Mouse (Mus musculus): ENCODE measurements around the gene Mindy2.

The Mindy2 gene

GRCm38 (mm10) chr9:70657013-70657967 lies at the start of gene Mindy2:
Gene Mindy2 (minus strand): TSS chr9:70657174.
- DNase-seq, result peak; percentile 98

- DNase-seq, result no peak
Observed at GRCm38 (mm10) chr9:70706444-70706843, 49.5 kb upstream of the Mindy2 start.

- no peak for DNase-seq
Observed at GRCm38 (mm10) chr9:70703597-70704203, 46.7 kb upstream of the Mindy2 start.

DNA sequence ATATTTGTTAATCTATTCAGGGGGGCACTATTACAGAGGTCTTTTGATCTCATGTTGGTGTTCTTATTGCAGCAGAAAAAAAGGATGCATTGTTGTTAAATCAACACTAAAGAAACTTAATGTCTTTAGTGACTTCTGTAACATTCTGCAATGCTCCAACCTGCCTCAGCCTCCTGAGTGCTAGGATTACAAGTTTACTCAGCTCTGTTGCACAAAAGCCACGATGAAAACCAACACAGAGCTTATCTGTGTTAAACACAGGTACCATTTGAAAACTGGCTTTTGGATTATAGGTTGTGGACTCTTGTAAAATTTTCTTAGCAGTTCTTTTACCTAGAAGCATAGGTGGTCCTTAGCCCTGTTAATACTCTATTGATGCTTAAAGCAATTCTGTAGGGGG lies 41.1 kb upstream of the Mindy2 start:
- DNase-seq, result no peak

DNA sequence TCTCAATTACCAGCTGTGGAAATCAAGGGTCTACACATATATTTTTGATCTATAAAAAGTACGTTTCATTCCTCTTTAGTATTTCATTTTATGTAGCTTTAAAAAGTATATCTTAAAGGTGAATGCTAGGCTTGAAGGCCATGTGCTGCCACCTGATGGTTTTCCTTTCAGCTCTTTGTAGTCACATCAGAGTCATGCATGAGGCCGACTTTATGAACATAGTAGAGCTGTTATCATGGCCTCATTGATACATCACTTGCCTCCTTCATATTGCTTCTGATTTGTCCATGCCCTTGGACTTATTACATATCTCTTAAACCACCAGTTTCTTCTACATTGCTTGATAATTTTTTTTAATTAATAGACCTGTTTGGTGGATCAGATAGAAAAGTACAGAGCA lies 38.7 kb upstream of the Mindy2 start:
- DNase-seq, result no peak

DNA sequence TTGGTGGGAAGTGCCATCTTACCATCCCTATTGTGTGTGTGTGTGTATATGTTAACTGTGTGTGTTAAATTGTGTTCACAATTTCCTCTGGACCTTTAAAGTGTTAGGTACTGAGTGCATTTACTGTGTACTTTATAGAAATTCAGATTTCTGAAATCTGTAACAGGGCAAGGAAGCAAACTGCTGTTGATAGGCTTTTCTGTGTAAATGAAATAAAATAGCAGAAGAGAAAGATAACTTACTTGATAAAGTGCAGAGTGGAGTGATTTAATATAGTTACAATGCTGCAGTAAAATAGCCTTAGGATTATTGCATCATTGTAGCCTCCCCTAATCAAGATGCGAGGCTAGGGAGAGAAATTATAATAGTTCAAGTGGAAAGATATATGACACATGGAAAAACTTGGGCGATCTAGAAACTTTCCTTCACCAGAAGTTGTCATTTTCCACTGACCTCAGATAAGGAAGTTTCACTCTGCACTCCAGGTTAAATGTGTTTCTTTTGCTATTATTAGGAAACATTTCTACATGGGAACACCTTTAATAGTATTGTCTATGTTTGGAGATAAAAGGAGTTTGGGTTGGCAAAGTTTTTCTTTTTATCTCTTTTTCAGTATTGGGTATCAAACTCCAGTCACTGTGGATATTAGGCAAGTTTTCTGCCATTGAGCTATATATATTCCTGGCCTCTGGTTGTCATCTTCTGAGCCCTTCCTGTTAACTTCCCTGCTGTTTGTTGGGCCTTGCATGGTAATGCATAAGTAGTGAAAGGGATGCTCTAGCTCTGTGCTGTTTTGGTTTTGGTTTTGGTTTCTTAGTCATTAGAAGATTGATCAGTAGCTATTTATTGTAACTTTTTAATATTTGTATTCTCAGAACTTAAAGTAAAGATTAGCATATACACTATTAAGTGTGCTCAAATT lies 35.1 kb upstream of the Mindy2 start:
- DNase-seq, result no peak

- DNase-seq, result no peak
Observed at GRCm38 (mm10) chr9:70690579-70690978, 33.6 kb upstream of the Mindy2 start.

DNA sequence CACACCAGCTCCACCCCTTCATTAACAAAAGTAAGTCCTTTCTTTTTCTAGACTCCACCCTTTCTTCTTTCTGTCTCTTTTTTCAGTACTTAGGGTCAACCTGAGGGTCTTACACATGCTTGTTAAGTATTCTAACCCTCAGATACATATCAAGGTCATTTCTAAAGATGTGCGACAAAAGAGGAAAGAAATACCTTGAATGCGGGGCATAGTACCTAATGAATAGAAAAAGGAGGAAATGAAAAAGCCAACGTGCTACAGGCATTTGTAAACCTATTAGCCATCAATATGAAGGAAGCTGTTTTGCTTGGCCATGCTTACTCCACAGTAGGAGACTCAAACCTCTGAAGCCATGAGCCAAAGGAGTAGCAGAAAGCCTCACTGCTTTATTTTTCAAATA lies 33.0 kb upstream of the Mindy2 start:
- no peak for DNase-seq

- no peak for DNase-seq
Observed at GRCm38 (mm10) chr9:70688301-70688968, 31.5 kb upstream of the Mindy2 start.

DNA sequence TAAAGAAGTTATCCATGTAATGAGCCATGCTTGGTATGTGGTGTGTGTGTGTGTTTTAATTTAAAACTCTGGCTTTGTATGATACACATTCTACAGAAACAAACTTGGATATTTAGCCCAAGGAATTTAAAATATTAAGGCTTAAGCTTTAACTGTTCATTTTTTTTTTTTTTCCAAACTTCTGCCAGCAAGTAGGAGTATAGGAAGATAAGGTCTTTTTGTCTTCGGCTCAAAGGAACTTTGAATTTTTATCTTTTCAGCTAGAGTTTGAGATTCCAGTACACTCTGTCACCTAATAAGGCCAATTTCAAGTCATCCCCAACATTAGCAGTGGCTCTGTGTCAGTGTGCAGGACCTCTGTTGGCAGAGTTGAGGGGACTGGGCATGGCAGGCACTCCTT lies 25.2 kb upstream of the Mindy2 start:
- no peak for DNase-seq

GRCm38 (mm10) chr9:70679132-70680091 lies 22.4 kb upstream of the Mindy2 start:
- peak; percentile 71 for DNase-seq

GRCm38 (mm10) chr9:70678682-70679131 lies 21.7 kb upstream of the Mindy2 start, which contains the start of gene Adam10:
Gene Adam10 (plus strand): TSS chr9:70678997.
- peak; percentile 98 for DNase-seq

DNA sequence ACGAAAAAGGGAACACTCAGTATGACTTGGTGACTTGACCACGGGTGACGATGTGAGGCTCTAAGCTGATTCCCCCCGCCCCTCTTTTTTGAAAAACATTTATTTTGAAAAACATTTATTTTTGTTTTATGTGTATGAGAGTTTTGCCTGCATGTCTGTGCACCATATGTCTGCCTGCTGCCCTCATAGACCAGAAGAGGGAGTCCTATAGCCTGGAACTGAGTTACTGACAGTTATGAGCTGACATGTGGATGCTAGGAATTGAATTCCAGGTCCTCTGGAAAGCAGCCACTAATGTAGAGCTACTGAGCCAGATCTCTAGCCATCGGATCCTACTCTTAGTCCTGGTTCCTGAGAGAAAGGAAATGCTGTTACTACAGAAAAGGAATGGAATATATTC lies 19.0 kb upstream of the Mindy2 start:
- DNase-seq, result no peak

DNA sequence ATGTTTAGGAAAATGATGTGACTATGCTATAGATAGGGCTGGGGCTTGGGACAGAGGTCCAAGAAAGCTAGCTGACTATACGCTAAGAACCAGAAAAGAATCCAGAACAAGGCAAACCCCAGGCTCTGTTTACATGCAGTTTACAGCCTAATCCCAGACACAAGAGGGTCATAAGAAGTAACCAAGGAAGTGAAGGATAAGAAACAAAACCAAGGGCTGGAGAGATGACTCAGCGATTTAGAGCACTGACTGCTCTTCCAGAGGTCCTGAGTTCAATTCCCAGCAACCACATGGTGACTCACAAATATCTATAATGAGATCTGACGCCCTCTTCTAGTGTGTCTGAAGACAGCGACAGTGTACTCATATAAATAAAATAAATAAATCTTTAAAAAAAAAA lies 18.1 kb upstream of the Mindy2 start:
- no peak for DNase-seq

GRCm38 (mm10) chr9:70673656-70674055 lies 16.7 kb upstream of the Mindy2 start:
- no peak for DNase-seq

- DNase-seq, result peak; percentile 34
Observed at GRCm38 (mm10) chr9:70671772-70672579, 15.0 kb upstream of the Mindy2 start.

- DNase-seq, result no peak
Observed at GRCm38 (mm10) chr9:70671278-70671677, 14.3 kb upstream of the Mindy2 start.

DNA sequence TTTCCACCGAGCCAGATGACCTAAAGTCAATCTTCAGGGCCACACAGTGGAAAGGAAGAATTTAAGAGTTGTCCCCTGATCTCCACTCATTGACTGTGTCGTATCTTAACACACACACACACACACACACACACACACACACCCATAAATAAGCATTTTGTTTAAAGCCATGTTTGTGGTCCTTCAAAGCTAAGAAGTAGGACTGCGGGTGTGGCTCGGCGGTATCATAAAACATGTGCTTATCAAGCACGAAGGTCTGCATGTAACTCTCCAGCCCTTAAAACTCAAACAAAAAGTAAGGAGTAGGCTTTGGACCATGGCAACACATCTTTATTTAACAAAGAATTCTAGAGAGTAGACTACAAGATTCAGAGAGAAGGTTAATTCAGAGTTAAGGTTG lies 13.4 kb upstream of the Mindy2 start:
- no peak for DNase-seq

GRCm38 (mm10) chr9:70669197-70669596 lies 12.2 kb upstream of the Mindy2 start:
- no peak for DNase-seq

DNA sequence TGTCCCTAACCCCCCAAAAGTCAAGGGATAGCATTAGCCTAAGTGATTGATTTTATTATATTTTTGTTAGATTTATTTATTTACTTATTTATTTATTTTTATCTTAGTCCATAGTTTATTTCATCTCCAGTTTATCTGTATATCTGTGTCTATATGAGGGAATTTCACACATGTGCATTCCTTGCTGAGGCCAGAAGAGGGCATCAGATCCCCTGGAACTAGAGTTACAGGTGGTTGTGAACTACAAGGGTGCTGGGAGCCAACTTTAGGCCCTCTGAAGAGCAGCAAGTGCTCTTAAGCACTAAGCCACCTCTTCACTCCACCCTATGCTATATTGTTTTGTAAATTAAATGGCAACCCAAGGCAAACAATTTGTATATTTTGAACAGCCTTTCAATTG lies 11.1 kb upstream of the Mindy2 start:
- DNase-seq, result no peak

All from kidney, adult 18-20 months (tissue).